Mouse (Mus musculus): Measurements from ENCODE around the gene Csta1.
A peak's percentile ranks its signal among the peaks of the same experiment; 100 is the strongest.

Csta1 gene

GRCm38 (mm10) chr16:36071450-36072379 lies 59.3 kb downstream of the Csta1 start, which contains the start of the genes Fam162a and Ccdc58:
TSS of gene Fam162a (minus strand) at chr16:36071594.
TSS of gene Ccdc58 (plus strand) at chr16:36071685.
- DNase-seq (ENCODE audit: low read depth, low spot score), result peak; percentile 70

DNA sequence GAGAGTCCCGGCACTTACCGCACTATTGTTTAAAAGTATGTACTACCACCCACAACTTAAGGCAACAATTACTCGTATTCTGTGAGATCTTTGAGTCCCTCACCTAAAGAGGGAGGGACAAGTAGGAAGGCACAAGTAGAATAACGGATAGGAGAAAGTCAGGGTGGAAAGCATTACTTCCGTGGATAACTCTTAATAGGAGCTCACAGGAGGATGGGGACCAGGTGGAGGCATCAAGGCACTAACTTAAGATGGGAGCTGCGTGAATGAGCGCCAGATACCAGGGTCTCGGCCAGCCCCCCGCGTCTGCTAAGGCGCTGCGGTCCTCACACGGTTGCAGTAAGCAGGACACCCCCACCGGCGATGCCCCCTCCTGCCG lies 60.0 kb downstream of the Csta1 start:
- peak; percentile 28 for DNase-seq (ENCODE audit: low read depth, low spot score)

Measured in WW6 (cell line).